Mouse (Mus musculus) heart, postnatal 36 days (tissue): Measurements from ENCODE around the gene Ubl3. TPM values are rescaled to one million over a fixed set of nuclear protein-coding genes. Genes with fewer than 3 reads are reported as not detected.
A peak's percentile ranks its signal among the peaks of the same experiment; 100 is the strongest.

Source experiments
- DNase-seq, 2 experiments: peaks; one replicate each; pipeline ENCODE4 v3.0.0; 2021 to 2022
- intact Hi-C: fragments of 180-260 bp; cut with DNase I; formaldehyde crosslinking; loops from one replicate; pipeline ENCODE4 v1.15.1; 2025
- total RNA-seq, 2 experiments: library from RNA; stranded (reverse); gene quantifications; 2 replicates each; pipeline ENCODE4 v1.2.3; 2021

Gene Ubl3
- total RNA-seq, 2 experiments from 2014 or later, result 90.7 to 96.1 TPM

DNA sequence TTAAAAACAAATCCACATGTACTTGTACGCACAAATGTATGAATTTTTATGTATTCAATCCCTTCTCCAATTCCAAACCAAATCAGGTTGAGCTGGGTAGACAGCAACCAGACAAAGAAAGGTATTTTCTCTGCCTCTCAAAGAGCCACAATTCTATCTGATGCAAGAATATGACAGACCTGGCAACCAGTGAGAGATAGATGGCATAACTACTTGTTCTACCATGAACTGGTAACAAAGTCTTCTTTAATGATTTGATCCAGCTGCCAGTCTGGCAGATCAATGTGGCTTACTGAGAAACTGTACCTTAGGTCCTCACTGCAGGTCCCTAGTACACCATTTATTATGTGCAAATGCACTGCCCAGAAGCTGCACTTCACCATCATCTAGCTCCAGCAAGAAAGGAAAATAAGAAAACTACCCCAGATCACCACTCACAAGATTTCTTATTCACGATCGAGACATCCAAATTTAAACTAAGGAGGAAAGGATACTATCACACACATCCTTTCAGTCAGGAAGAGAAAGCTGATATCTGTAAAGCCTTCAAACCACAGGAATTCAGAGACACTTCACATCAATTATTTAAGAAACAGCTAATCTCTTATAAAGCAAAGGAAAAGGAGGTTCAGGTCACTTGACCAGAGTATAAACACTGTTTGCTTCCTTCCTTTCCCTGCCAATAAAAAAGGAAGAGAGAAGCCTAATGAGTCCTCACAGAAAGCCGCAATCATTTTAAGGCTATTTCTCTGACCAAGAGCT, 16.7 kb downstream of the Ubl3 start:
- DNase-seq, result no peak
- intact Hi-C loops, result no loop called here

DNA sequence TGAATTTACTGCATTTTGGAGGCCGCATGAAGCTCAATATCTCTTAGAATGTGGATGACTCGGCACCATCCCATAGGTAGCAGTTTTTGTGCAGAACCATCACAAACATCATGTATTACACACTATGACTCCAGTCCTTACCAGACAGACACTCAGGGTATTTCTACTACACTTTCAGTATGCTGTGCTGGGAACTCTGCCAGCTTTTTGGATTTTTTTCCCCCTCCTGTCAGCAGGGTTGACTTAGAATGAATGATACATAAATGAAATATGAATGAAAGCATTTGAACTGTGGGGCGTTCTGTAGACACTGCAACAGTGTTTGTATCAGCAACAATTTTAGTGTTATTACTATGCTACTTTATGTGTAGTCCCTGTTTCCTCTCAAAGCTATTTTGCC, 17.9 kb downstream of the Ubl3 start:
- intact Hi-C loops, result no loop called here
- DNase-seq, result no peak

DNA sequence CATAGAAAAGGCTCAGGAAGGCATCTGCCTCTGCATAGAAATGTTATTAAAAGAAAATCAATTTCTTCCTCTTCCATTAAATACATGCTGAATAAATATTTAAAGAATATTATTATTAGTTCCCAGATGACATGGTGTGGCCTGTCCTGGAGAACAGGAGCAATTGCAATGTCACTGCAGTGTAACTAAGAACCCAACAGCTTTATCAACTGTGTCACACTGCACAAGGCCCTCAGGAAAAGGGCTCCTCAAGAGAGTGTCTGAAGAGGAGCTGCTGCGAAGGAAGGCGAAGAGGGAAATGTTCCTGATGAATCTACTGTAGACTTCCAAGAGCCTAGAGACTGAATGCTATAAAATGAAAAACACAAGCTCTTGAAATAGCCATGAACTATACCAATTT, 18.7 kb downstream of the Ubl3 start:
- intact Hi-C loops, result no loop called here

DNA sequence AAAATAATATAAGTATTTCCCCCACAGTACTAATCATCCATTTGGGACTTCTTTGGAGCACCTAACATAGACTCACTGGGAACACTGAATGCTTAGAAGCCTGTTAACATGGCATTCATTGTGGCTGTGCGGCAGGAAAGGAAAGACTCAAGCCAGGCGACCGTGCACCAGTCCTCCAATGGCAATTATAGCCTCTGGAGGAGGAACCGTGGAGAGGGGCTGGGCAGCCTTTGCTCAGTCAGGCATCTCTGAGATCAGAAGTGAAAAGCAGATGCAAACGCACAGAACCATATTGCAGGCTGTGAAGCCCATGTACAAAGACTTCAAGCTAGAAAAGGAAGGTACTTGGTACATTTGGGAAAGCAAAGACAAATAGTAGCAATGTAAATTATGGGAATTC, 20.4 kb downstream of the Ubl3 start:
- intact Hi-C loops, result no loop called here

More for the DNA sequence above, 18.7 kb downstream of the Ubl3 start:
- no peak for DNase-seq

DNA sequence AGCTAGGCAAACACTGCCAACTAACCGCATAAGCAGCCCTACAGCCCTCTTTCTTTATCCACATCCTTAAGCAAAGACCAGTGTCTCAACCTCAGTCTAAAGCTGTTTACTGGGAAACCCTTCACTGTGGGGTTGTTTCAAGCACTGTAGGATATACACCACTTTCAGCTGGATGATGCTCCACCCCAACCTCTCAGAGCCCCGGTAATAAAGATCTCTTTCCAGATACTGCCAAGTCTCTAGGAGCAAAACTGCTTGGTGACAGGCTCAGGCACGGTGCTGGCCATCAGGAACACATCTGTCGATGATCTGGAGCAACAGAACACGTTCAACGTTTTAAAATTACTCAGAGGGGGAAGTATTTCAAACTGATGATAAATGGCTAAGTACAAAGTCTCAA, 25.0 kb downstream of the Ubl3 start:
- intact Hi-C loops, result no loop called here
- no peak for DNase-seq

More for the DNA sequence above, 20.4 kb downstream of the Ubl3 start:
- DNase-seq, result no peak

DNA sequence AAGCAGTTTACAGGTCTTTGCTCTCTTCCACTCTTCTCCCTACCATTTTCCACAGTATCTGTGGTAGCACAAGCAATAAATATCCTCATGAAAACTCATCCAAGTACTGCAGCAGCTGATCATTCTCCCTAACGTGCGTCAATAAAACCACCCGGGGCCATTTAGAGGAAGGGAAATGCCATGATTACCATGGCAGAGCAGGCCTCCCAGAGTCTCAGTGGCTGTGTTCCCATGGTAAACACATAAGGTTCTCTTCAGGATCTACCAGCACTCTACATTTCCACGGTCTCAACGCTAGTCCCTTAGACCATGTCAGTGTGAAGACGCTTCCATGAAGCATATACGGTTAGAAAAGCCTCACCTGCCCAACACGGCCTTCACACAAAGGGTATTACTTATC, 26.0 kb downstream of the Ubl3 start:
- no peak for DNase-seq
- intact Hi-C loops, result no loop called here

DNA sequence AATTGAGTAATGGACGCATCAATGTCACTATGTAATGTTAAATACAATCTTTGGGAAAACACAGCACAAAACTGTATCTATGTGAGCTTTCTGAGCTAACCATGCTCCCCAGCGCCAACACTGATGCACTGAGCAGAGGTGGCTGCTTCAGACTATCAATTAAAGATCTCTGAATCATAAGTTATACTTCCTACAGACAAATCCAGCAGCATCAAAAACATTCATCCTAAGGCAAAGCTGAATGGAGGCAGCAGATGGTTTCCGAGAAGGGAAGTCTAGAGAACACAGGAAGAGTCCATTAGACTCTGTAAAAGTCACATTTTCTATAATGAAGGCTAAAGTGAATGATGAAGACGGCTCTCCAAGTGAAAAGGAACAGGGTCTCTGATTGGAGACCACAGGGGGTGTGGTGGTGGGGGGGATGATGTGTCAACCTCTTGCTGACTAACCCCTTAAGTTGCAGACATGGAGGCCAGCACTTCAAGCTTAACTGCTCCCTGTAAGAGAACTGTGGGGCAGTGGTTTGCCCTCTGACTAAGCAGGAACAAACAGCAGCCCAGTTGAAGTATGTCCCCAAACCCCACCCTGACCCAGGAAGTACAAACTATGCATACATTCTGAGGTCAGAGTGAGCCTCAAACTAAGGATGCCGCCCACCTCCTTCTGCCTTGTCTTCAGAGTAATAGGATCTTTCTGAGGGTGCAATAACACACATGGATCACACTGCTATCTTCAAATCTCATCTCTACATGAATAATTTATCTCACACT, 29.2 kb downstream of the Ubl3 start:
- intact Hi-C loops, result no loop called here
- no peak for DNase-seq

DNA sequence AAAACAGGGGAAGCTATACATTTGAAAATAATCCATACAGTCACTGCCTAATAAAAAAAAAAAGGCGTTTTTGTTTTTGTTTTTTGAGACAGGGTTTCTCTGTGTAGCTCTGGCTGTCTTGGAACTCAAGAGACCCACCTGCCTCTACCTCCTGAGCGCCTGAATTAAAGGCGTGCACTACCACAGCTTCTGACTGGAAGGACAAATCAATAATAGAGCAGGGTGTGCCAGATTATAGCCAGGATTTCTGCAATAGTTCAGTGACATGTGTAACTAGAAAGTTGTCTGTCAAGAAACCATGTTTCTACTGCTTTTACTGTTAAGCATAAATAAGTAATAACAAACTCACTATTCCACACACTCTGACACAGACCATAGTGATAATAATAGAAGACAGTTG, 30.2 kb downstream of the Ubl3 start:
- DNase-seq, result no peak
- intact Hi-C loops, result no loop called here

DNA sequence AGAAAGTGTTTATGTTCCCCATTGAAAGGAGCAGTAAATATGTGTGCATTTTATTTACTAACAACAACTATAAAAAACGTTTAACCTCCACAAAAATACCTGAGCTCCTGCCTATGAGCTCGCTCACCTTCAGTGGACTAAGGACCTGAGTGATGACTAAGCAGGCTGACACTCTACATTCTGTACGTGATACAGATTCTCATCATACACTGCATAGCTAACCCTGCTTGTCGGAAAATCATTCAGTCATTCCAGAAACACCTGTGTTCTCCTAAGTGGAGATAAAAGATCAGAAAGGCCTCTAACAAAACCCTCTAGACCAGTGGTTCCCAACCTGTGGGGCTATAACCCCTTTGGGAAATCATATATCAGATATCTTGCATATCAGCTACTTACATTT, 35.1 kb downstream of the Ubl3 start:
- no peak for DNase-seq
- intact Hi-C loops, result no loop called here

DNA sequence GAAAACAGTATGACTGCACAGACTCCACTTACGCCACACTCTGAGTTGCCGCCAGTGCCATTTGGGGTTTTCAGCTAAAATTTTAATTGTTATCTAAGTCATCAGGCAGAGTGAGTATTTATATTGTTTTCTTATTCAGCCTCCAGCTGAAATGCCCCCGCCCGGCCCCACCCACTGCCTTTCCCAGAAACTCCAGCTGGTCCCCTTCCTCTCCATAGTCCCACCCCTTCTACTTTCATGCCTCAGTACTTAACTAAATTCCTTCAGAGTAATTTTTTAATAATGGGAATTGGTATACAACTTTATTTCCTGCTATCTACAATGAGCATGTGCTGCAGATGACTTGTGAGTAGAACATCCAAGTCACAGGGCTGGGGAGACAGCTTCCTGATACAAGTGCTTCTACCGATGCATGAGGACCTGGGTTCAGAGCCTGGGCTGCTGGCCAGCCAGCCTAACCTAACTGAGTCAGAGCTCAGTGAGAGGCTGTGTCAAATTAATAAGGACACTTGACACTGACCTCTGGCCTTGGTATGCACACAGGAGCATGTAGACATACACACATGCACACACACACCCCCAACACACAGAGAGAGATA, 40.4 kb downstream of the Ubl3 start:
- no peak for DNase-seq
- intact Hi-C loops, result no loop called here

DNA sequence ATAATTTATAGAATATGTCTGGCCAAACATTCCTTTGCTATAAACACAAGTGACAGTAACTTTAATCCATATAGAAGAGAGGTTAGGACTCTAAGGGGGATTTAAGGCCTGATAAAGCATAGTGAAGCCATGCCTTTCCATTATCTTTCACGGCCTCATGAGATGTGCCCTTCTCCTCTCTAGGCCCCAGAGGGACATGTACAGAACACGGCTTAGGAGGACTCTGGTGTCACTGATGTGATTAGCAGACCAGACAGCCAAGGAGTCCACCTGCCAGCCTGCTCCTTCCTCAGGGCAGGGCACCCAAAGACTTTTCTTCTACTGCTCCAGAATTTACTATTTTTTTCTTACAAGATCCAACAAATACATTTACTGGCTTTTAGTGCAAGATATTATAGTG, 42.3 kb downstream of the Ubl3 start:
- intact Hi-C loops, result no loop called here
- DNase-seq, result no peak

DNA sequence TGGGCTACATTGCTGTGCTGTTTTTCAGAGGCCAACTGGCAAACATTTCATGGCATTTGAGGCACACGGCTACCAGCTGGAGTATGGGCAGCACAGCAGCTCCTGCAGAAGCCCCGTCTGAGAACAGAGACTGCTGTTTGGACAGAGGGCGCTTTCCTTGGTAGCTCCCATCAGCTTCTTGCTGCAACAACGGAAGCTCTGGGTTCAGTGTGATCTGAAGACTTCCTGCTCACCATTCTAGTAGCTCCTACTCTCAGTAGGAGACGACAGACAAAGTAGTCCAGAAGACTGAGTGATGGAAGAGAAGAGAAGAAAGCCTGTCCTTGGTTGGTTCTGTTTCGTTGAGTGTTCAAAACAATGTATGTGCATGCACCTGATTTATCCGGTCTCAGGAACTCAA, 42.9 kb downstream of the Ubl3 start:
- no peak for DNase-seq
- intact Hi-C loops, result no loop called here

DNA sequence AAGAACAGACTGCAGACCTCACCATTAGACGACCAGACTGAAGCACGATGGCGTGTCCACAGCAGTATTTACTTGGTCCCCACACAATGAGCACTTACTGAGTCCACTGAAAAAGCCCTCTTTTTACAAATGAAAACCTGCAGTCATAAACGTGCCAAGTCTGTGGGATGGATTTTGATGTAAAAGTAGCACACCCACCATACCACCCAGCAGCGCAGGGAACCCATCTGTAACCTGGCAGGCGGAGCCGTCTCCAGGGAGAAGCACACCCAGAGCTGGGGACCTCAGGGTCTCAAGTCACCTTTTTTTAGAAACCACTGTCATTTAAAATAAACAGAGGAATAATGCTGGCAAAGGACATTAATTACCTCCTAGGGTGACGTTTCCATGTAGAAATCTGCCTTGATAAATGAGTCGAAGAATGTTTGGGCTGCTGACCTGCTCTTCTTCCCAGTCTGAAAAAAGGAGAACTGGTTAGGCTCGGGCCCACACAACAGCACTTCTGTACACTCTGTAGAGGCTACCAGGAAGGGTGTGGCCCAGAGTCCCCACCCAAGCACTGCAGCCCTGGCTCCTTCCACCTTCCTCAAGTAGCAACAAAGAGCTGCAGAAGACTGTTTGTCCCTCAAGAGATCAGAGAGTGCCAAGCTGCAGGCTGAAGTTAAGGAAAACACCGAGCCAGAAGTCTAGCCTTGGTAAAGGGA, 43.5 kb downstream of the Ubl3 start:
- peak; percentile 22 to 44 for DNase-seq
- intact Hi-C loops, result no loop called here

DNA sequence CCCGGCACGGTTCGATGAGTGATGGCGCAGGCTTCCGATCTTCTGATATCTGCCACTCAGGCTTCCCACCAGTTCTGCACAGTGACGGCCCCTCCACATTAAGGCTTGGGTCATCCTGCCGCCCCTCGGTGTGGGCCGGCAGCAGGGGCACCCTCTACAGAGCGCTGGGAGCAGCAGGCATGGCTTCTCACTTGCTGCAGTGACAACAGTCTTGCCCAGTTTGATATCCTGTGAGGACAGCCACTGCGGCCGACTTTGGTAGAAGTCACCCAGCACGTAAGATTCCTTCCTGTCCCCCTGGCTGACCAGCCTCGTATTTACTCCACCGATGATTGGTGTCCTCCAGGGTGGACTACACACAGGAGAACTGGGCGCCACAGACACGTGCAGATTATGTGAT, 47.2 kb downstream of the Ubl3 start:
- DNase-seq, result no peak
- intact Hi-C loops, result no loop called here

DNA sequence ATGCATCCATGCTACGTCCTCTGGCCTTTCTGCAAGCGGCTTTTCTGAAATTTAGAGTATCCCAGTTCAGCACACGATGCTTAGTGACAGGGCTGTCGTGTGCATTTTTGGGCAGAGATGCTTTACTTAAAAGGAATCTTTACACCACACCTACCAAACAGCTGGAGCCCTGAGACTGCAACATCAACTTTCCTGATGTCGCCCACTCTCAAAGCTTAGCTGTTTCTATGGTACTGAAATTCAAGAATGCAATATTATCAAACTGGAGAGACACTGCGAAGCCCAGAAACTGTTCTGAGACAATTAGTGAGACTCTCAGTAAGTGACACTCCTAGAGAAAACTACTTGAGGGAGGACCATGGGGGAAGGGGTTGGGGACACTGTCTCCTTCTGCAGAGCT, 50.4 kb downstream of the Ubl3 start:
- intact Hi-C loops, result no loop called here
- DNase-seq, result no peak

DNA sequence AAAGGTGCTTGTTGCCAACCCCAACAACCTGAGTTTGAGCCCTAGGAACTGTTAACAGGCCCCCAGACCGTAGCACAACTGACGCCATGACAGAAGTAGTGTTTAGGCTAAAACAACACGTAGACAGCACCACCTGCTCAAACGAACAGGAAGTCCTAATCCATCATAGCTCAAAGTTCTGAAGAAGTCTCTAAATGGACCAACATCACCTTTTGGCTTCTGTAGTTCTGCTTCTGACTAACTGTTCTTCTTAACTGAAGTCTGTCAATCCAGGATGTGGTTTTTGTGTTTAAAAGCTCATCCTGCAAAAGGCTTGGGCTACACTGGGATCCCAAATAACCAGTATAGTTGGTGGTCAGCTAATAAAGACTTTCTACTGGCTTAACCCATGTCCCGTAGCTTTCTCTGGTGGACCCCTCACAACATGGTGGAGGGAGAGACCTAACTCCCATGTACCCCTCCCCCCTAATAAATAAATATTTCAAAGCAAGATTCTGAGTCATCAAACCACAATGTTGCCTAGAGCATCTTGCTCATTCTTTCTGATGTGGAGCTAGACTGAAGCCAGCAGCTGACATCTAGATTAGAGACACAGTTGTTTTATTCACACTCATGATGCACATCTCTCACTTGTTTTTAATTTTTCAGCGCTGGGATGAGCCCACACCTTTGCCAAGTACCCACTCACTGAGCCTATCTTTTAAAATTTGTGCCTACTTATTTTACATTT, 51.2 kb downstream of the Ubl3 start:
- no peak for DNase-seq

DNA sequence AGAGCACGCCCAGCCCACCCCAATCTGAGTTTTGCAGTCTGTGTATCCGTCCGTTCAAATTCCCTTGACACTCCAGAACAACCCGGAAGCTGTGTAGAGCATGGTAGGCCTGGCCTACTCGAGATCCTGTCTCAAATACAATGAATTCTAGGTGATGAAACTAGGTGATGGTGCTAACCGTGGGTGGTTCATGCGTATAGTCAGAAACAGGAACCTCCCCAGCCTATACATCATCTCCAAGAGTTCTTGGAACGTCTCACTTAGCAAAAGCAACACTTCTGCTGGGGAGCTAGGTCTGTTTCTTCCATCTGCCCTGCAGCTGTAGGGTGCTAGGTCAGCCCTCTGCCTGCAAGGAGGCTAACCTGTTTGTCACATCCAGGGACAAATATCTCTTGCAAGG, 52.1 kb downstream of the Ubl3 start:
- DNase-seq, result no peak
- intact Hi-C loops, result no loop called here

More for the DNA sequence above, 51.2 kb downstream of the Ubl3 start:
- intact Hi-C loops, result no loop called here

DNA sequence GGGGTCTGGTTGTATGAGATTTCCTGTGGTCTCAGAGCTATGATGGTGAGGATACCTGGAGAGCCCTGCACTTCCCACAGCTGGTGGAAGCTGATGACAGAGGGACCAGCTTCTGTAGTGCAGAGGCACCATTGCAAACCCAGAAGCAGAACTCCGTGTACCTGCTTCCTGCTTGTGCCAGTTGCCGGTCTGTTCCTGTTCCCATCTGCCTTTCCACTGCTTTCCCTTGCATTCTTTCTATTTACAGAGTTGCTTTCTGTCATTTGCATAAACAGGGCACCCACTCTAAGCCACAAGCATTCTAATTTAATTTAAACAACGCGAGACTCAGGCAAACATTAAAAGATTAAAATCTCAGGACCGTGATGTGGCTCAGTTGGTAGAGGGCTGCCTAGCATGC, 53.0 kb downstream of the Ubl3 start:
- no peak for DNase-seq
- intact Hi-C loops, result no loop called here

DNA sequence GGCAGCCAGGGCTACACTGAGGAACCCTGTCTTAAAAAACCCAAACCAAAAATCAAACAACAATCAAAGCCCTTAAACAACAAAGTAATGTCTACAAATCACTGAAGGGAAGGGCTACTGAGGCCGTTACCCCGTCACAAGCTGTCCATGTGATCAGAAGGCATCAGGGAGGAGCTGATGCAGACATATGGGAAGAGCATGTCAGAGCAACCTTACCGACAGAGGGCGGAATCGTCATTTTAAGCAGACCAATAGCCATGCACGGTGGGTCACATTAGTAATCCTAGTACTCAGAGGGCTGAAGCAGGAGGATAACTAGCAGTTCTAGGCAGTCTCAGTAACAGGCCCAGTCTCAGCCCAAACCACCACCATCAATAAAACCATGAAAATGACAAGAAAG, 56.6 kb downstream of the Ubl3 start:
- no peak for DNase-seq
- intact Hi-C loops, result no loop called here

DNA sequence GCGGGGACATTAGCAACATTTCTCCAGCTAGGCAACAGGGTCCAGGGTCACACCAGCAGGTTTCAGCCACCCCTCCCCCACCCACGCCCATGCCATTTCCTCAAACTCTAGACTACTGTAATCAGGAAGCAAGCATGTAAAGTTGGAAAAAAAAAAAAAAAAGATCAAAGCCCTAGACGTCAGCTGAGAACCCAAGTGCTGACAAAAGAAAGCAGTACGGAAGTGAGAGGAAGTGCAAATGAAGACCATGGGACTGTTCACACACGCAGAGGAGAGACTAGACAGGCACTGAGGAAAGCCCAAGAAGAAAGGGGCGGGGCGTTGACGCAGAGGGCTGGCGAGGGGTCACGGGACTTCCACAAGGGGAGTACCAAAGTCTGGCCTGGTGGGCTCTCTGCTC, 57.4 kb downstream of the Ubl3 start:
- no peak for DNase-seq
- intact Hi-C loops, result no loop called here

DNA sequence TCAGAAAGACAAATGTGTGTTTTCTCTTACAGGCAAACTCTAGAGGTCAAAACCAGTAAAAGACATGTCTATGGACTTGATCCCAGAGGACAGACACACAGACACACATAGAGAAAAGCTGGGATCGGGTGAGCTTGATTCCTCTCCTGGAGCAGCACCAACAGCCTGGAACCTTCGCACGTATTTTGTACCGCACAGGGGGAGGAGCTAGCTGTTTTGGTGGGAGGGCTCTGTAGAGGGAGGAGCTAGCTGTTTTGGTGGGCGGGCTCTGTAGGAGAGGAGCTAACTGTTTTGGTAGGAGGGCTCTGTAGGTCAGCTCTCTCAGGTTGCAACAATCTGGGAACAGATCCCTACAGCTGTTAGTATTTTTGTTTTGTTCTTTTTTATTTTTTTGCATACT, 58.3 kb downstream of the Ubl3 start:
- intact Hi-C loops, result no loop called here
- DNase-seq, result no peak
